Mouse (Mus musculus) kidney, adult 2 months (tissue): ENCODE measurements at regions not wholly inside any gene's neighbourhood (a gene's known extent, or its start where the extent isn't known, plus 50 kb on each side); places are given as distances from the start of the nearest gene placed in this dataset.

Experiments used
- CTCF ChIP-seq: fragments of 200-500 bp; conservative IDR thresholded peaks from 2 replicates; pipeline ENCODE4 v1.5.1; 2011; ENCODE audit warnings: low read depth, mild to moderate bottlenecking, control low read depth, low read length, moderate library complexity, mixed read lengths; ENCODE audit not compliant: insufficient read depth, insufficient read length
- POLR2A ChIP-seq: fragments of 200-500 bp; IDR thresholded peaks from one replicate; pipeline ENCODE4 v1.6.1; 2011; ENCODE audit warnings: low read depth, low read length, control low read depth

DNA sequence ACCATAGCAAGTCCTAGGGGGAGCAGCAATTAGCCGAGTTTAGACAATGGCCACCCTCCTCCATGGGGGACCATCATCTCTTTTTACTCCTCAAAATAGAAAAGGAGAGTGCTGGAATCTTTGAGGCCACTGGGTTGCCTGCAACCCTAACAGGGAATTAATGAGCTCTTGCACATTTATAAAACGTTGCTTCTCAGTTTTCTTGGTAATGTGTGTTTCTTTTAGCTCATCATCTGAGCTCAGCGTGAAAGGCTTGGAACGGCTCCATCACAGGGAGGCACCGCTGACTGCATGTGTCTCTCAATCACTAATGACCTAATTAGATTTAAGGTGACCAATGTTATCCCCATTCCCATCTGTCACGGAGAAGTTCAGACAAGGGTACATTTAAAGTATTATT lies 595.9 kb downstream of the Tmem132b start:
- no peak for TF ChIP-seq CTCF
- TF ChIP-seq POLR2A: no peak
